Mouse (Mus musculus) stomach, embryonic 16.5 days (tissue): ENCODE measurements around the gene Gm21976. TPM values are rescaled to one million over a fixed set of nuclear protein-coding genes. Genes with fewer than 3 reads are reported as not detected.
A peak's percentile ranks its signal among the peaks of the same experiment; 100 is the strongest.

ENCODE experiments used
- ATAC-seq: fragments of 200-750 bp; cut with Nextera tagmentation; 2 replicates; pipeline ENCODE4 v1.8.0; 2017; ENCODE audit warnings: moderate number of reproducible peaks, moderate TSS enrichment; ENCODE audit not compliant: insufficient read depth, low FRiP score
- H3K27ac ChIP-seq: fragments of 300-500 bp; sonication (generic); 2 replicates; pipeline ENCODE4 v1.5.1; 2014; ENCODE audit warnings: low read length
- H3K27me3 ChIP-seq: fragments of 300-500 bp; sonication (generic); 2 replicates; pipeline ENCODE4 v1.6.1; 2014; ENCODE audit warnings: low read length, control low read depth, mixed read lengths; ENCODE audit not compliant: control insufficient read depth, insufficient read depth
- H3K36me3 ChIP-seq: fragments of 300-500 bp; sonication (generic); 2 replicates; pipeline ENCODE4 v1.6.1; 2014; ENCODE audit warnings: low read length; ENCODE audit not compliant: control insufficient read depth, insufficient read depth
- H3K4me1 ChIP-seq: fragments of 300-500 bp; sonication (generic); 2 replicates; pipeline ENCODE4 v1.6.1; 2014; ENCODE audit warnings: low read length, control low read depth, mixed read lengths; ENCODE audit not compliant: control insufficient read depth, insufficient read depth
- H3K4me2 ChIP-seq: fragments of 300-500 bp; sonication (generic); 2 replicates; pipeline ENCODE4 v1.6.1; 2014; ENCODE audit warnings: low read depth, low read length, mixed read lengths
- H3K4me3 ChIP-seq: fragments of 300-500 bp; sonication (generic); replicated peaks from 2 replicates; pipeline ENCODE4 v1.5.1; 2014; ENCODE audit warnings: mild to moderate bottlenecking, low read length
- H3K9ac ChIP-seq: fragments of 300-500 bp; sonication (generic); 2 replicates; pipeline ENCODE4 v1.6.1; 2014; ENCODE audit warnings: low read length
- H3K9me3 ChIP-seq: fragments of 300-500 bp; sonication (generic); replicated peaks from 2 replicates; pipeline ENCODE4 v1.6.1; 2016; ENCODE audit warnings: low read length, control low read depth; ENCODE audit not compliant: control insufficient read depth
- WGBS: fragments of 180-500 bp; shearing (Covaris S2); extraction: QIAGEN DNeasy Blood & Tissue Kit; methylation state at CpG from one replicate; pipeline ENCODE4 v1.1.7; 2014; 5-methylcytosine and 5-hydroxymethylcytosine counted together
- polyA plus RNA-seq: library from polyadenylated mRNA; unstranded; fragments of >200 nt; fragmentation: Nextera tagmentation; extraction: Ambion mirVana; gene quantifications from 2 replicates; pipeline ENCODE4 v1.2.1, GENCODE M21; 2015

Gene Gm21976
- polyA plus RNA-seq, 1 experiment from 2014 or later, result not detected

DNA sequence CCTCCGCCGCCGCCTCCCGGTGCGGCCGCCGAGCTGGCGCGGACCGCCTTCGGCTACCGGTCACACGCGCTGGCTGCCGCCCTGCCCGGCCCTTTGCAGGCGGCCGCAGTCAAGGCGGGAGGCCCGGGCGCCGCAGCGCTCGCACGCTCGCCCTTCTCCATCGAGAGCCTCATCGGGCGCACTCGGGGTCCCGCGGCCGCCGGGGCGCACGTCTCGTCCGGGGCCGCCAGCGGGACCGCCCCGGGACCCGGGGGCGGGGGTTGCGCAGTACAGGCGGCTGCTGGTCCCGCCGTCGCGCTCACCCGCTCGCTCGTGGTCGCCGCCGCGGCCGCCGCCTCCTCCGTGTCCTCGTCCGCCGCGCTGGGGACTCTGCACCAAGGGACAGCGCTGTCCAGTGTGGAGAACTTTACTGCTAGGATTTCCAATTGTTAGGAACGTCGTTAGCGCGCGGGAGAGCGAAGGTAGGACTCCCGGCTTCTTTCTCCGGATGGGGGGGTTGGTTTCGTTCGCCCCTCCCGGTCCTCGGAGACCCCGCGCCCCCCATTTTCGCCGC is 75.9 kb downstream of the Gm21976 start:
- Histone ChIP-seq H3K4me3 (peak overlapping the region; percentile 47), H3K27me3 (peaks cover 86% of the 10 kb centered on the region), H3K4me2 (peak overlapping the region; percentile 76), H3K9me3 (no peaks in the 10 kb centered on the region), H3K4me1 (peaks cover 13% of the 10 kb centered on the region), H3K36me3 (no peaks in the 10 kb centered on the region), H3K9ac (no peak overlapping the region; the same call in 1 of the 2 replicates), H3K27ac (no peak overlapping the region)
- WGBS, result under 1% methylated on average over 68 of the region's 81 CpGs
- peak; percentile 42 for ATAC-seq

DNA sequence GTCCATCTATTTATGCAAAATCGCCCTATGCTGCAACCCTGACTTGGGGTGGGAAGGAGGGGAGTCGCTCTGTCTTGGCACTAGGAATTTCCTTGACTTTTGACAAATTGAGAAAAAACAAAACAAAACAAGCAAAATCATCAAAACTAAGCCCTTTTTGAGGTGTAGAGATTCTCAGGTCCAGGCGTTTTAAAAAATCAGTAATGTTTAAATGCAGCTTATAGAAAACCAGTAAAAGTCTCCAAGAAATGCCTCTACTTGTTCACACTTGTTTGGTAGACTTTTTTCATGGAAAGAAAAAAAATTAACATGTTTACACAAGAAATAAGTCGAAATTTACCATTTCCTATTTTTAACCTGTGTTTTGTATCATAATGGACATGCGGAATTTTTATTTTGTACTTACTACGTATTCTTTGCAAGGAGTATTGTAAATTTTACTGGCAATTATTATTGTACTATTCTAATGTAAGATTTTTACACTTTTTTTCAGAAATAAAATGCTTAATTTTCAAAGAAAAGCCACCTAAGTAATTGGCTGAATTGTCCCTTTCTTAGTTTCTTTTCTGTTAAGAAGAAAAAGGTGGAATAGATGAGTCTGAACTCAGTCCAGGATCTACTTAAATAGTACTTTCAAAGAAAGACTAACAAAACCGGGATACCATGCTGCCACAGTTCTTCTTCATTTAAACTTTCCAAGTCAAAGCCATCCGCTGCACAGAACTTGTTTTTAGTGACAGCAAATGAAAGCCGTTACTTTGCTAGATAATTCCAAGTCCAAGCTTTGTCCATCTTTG is 76.7 kb downstream of the Gm21976 start:
- Histone ChIP-seq H3K27ac (no peak overlapping the region), H3K9ac (no peak overlapping the region), H3K27me3 (peaks cover 86% of the 10 kb centered on the region), H3K4me1 (peaks cover 13% of the 10 kb centered on the region), H3K36me3 (no peaks in the 10 kb centered on the region), H3K9me3 (no peaks in the 10 kb centered on the region), H3K4me3 (no peak overlapping the region), H3K4me2 (no peak overlapping the region)
- WGBS, result 7% methylated on average over 9 of the region's 9 CpGs
- no peak for ATAC-seq

Other genes with a start within 250 kb of the Gm21976 start
- 26.6 and 30.7 TPM in 2 replicates for gene Arhgef28, start 73.4 kb upstream of the Gm21976 start, polyA plus RNA-seq
- 27.8 and 30.0 TPM in 2 replicates for gene Utp15, start 16.8 kb upstream of the Gm21976 start, polyA plus RNA-seq
- 17.8 and 20.6 TPM in 2 replicates for gene Ankra2, start 16.8 kb upstream of the Gm21976 start, polyA plus RNA-seq
- gene Btf3, start 37.1 kb downstream of the Gm21976 start, polyA plus RNA-seq, result 531 and 636 TPM in 2 replicates
- gene Foxd1, start 74.4 kb downstream of the Gm21976 start, polyA plus RNA-seq, result 0.04 TPM in 1 of 2 replicates, not detected in the other
- 1.6 and 3.8 TPM in 2 replicates for gene Gm10320, start 212.1 kb downstream of the Gm21976 start, polyA plus RNA-seq